ENCODE assay signal across 9 mouse cellular contexts in the genomic region with DNA sequence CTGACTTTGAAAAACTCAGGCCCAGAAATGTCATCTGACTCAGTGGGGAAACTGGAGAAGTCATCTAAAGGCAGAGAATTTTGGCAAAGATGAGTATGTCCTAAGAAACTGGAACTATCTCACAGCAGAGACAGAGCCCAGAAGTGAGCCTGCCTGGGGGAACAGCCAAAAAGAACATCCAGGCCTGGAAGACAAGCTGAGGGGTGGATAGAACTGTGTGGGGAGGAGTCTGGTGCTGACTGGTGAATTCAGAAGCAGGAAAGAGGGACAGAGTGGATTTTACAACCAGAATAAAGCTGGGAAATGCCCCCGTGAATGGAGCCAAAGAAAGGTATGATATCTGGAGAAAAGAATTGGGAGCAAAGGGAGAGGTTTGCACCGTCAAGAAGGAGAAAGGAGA. TPM values are rescaled to one million over a fixed set of nuclear protein-coding genes. Genes with fewer than 3 reads are reported as not detected.
A peak's percentile ranks its signal among the peaks of the same experiment; 100 is the strongest.
DNase-seq lines count a peak whose midpoint lies in the region; ATAC-seq and TF ChIP-seq lines count a peak whose summit lies in the region.
"Had no signal": no experiment of that assay in that cellular context is flagged by ENCODE, and none has a peak within 500 bp of the region (broad histone marks: within the 10 kb centered on the region; RNA-seq: fewer than 3 reads in every experiment).

Gene Aldh1a1, plus strand, starts transcription at position 225 of the 400 bp plus-strand sequence.

- no peak within 1 kb of the TSS for H3K9ac ChIP-seq in midbrain, postnatal 0 days (replicated peaks; ENCODE audit: low read length, poor library complexity, severe bottlenecking)
- H3K9ac ChIP-seq in stomach, embryonic 14.5 days (replicated peaks; ENCODE audit: low read depth, low read length) = no peak within 1 kb of the TSS
- H3K9ac ChIP-seq in hindbrain, postnatal 0 days (replicated peaks; ENCODE audit: low read length) = no peak within 1 kb of the TSS
- no peak within 1 kb of the TSS for H3K9ac ChIP-seq in neural tube, embryonic 15.5 days (replicated peaks)
- H3K9ac ChIP-seq: heart, embryonic 13.5 days had no signal

- H3K4me2 ChIP-seq in midbrain, postnatal 0 days (ENCODE audit: low read depth, low read length, poor library complexity, severe bottlenecking) = no peak within 1 kb of the TSS
- no peak within 1 kb of the TSS for H3K4me2 ChIP-seq in stomach, embryonic 14.5 days (replicated peaks; ENCODE audit: low read depth, low read length)
- H3K4me2 ChIP-seq in hindbrain, postnatal 0 days (ENCODE audit: low read depth, low read length) = no peak within 1 kb of the TSS
- no peak within 1 kb of the TSS for H3K4me2 ChIP-seq in neural tube, embryonic 15.5 days
- H3K4me2 ChIP-seq: heart, embryonic 13.5 days had no signal

- H3K27ac ChIP-seq in midbrain, postnatal 0 days (ENCODE audit: low read depth, low read length) = no peak within 1 kb of the TSS
- no peak within 1 kb of the TSS for H3K27ac ChIP-seq in midbrain, embryonic 10.5 days (replicated peaks)
- H3K27ac ChIP-seq in stomach, embryonic 14.5 days (ENCODE audit: low read length) = no peak within 1 kb of the TSS
- H3K27ac ChIP-seq in hindbrain, postnatal 0 days = no peak within 1 kb of the TSS
- H3K27ac ChIP-seq in neural tube, embryonic 15.5 days (replicated peaks) = no peak within 1 kb of the TSS
- H3K27ac ChIP-seq: heart, embryonic 13.5 days had no signal

- WGBS in midbrain, postnatal 0 days = 63% methylated on average over 2 of the region's 2 CpGs
- 83% methylated on average over 2 of the region's 2 CpGs for WGBS in midbrain, embryonic 10.5 days
- 20% methylated on average over 2 of the region's 2 CpGs for WGBS in large intestine, adult 2 months
- 73% methylated on average over 2 of the region's 2 CpGs for WGBS in stomach, embryonic 14.5 days
- 59% methylated on average over 2 of the region's 2 CpGs for WGBS in hindbrain, postnatal 0 days
- 63% methylated on average over 2 of the region's 2 CpGs for WGBS in neural tube, embryonic 15.5 days

- H3K27me3 ChIP-seq in midbrain, postnatal 0 days (ENCODE audit: insufficient read depth, low read length) = no peaks in the 10 kb centered on the region
- H3K27me3 ChIP-seq in midbrain, embryonic 10.5 days (ENCODE audit: low read depth, poor library complexity, severe bottlenecking) = no peaks in the 10 kb centered on the region
- H3K27me3 ChIP-seq in stomach, embryonic 14.5 days (ENCODE audit: control insufficient read depth, insufficient read depth, low read length) = no peaks in the 10 kb centered on the region
- H3K27me3 ChIP-seq in hindbrain, postnatal 0 days (ENCODE audit: insufficient read depth, low read length) = no peaks in the 10 kb centered on the region
- no peaks in the 10 kb centered on the region for H3K27me3 ChIP-seq in neural tube, embryonic 15.5 days (replicated peaks)
- H3K27me3 ChIP-seq: heart, embryonic 13.5 days had no signal

- H3K4me1 ChIP-seq in midbrain, postnatal 0 days (ENCODE audit: insufficient read depth, low read length) = no peaks in the 10 kb centered on the region
- H3K4me1 ChIP-seq in midbrain, embryonic 10.5 days = no peaks in the 10 kb centered on the region
- H3K4me1 ChIP-seq in stomach, embryonic 14.5 days (ENCODE audit: control insufficient read depth, insufficient read depth, low read length) = no peaks in the 10 kb centered on the region
- no peaks in the 10 kb centered on the region for H3K4me1 ChIP-seq in hindbrain, postnatal 0 days (ENCODE audit: insufficient read depth, low read length)
- H3K4me1 ChIP-seq in neural tube, embryonic 15.5 days = no peaks in the 10 kb centered on the region

- DNase-seq in midbrain, postnatal 0 days (ENCODE audit: low spot score) = peak; percentile 5
- no peak for DNase-seq in midbrain, embryonic 10.5 days (ENCODE audit: low spot score)
- DNase-seq in large intestine, adult 2 months (ENCODE audit: low read depth, low spot score) = no peak
- DNase-seq in hindbrain, postnatal 0 days (ENCODE audit: low spot score) = no peak
- no peak for DNase-seq in right cerebral cortex, postnatal 25 days

- no peaks in the 10 kb centered on the region for H3K36me3 ChIP-seq in midbrain, postnatal 0 days (ENCODE audit: insufficient read depth, low read length)
- H3K36me3 ChIP-seq in midbrain, embryonic 10.5 days = no peaks in the 10 kb centered on the region
- no peaks in the 10 kb centered on the region for H3K36me3 ChIP-seq in stomach, embryonic 14.5 days (ENCODE audit: control insufficient read depth, insufficient read depth, low read length)
- no peaks in the 10 kb centered on the region for H3K36me3 ChIP-seq in hindbrain, postnatal 0 days (ENCODE audit: insufficient read depth, low read length)
- H3K36me3 ChIP-seq in neural tube, embryonic 15.5 days = no peaks in the 10 kb centered on the region
- H3K36me3 ChIP-seq: heart, embryonic 13.5 days had no signal

- no peak for ATAC-seq in midbrain, postnatal 0 days (ENCODE audit: low FRiP score)
- no peak for ATAC-seq in erythroid progenitor cell, adult 5-6 weeks (replicated peaks; ENCODE audit: low FRiP score, poor library complexity, severe bottlenecking)
- no peak for ATAC-seq in stomach, embryonic 14.5 days (ENCODE audit: insufficient number of reproducible peaks, insufficient read depth, low FRiP score, low read depth)
- ATAC-seq in hindbrain, postnatal 0 days = no peak
- no peak for ATAC-seq in neural tube, embryonic 15.5 days (ENCODE audit: low FRiP score)

- no peak within 1 kb of the TSS for H3K4me3 ChIP-seq in midbrain, postnatal 0 days (ENCODE audit: low read depth, low read length)
- no peak within 1 kb of the TSS for H3K4me3 ChIP-seq in midbrain, embryonic 10.5 days
- no peak within 1 kb of the TSS for H3K4me3 ChIP-seq in stomach, embryonic 14.5 days (ENCODE audit: low read depth, low read length)
- no peak within 1 kb of the TSS for H3K4me3 ChIP-seq in hindbrain, postnatal 0 days (ENCODE audit: low read length)
- no peak within 1 kb of the TSS for H3K4me3 ChIP-seq in neural tube, embryonic 15.5 days (replicated peaks)
- H3K4me3 ChIP-seq: heart, embryonic 13.5 days had no signal

- no peaks in the 10 kb centered on the region for H3K9me3 ChIP-seq in midbrain, postnatal 0 days (ENCODE audit: low read length)
- H3K9me3 ChIP-seq in midbrain, embryonic 10.5 days (replicated peaks) = no peaks in the 10 kb centered on the region
- H3K9me3 ChIP-seq in stomach, embryonic 14.5 days (ENCODE audit: control insufficient read depth, low read depth, low read length) = no peaks in the 10 kb centered on the region
- H3K9me3 ChIP-seq in hindbrain, postnatal 0 days (ENCODE audit: low read length) = no peaks in the 10 kb centered on the region
- H3K9me3 ChIP-seq in neural tube, embryonic 15.5 days (replicated peaks) = no peaks in the 10 kb centered on the region
- H3K9me3 ChIP-seq: heart, embryonic 13.5 days had no signal

- no peak for TF ChIP-seq CTCF in midbrain, postnatal 0 days (IDR thresholded peaks at IDR 0.05)
- TF ChIP-seq CTCF in hindbrain, postnatal 0 days (IDR thresholded peaks at IDR 0.05; ENCODE audit: low read depth) = no peak

RNA-seq across cellular contexts. Expression of gene Aldh1a1, which starts in this region (rescaled TPM):
- total RNA-seq in midbrain, postnatal 0 days (2014; rRNA removed) = 22.0 and 32.4 TPM in 2 replicates
- polyA plus RNA-seq in midbrain, postnatal 0 days (2015; fragmentation: Nextera tagmentation; extraction: Ambion mirVana) = 18.1 and 25.8 TPM in 2 replicates
- polyA plus RNA-seq in midbrain, embryonic 10.5 days (2016; fragmentation: Nextera tagmentation; extraction: Ambion mirVana) = 1.5 and 6.6 TPM in 2 replicates
- total RNA-seq in erythroid progenitor cell, adult 5-6 weeks (2015; ENCODE audit: low replicate concordance) = 31.9 and 62.3 TPM in 2 replicates
- total RNA-seq in erythroid progenitor cell, adult 5-6 weeks (2017; ENCODE audit: low replicate concordance) = 114 and 117 TPM in 2 replicates
- 33.0 and 37.6 TPM in 2 replicates for polyA plus RNA-seq in large intestine, adult 2 months (2012; rRNA removed)
- polyA plus RNA-seq in stomach, embryonic 14.5 days (2014; fragmentation: Nextera tagmentation; extraction: Ambion mirVana) = 18.0 and 21.4 TPM in 2 replicates
- 9.3 and 11.6 TPM in 2 replicates for total RNA-seq in hindbrain, postnatal 0 days (2014; rRNA removed)
- polyA plus RNA-seq in hindbrain, postnatal 0 days (2015; fragmentation: Nextera tagmentation; extraction: Ambion mirVana) = 8.6 and 9.0 TPM in 2 replicates
- polyA plus RNA-seq in neural tube, embryonic 15.5 days (2015; fragmentation: Nextera tagmentation; extraction: Ambion mirVana) = 5.0 and 12.9 TPM in 2 replicates
